Mouse (Mus musculus) heart, adult 2 months (tissue): ENCODE measurements around the gene Mtmr4. TPM values are rescaled to one million over a fixed set of nuclear protein-coding genes. Genes with fewer than 3 reads are reported as not detected.

ENCODE experiments used
- DNase-seq, 2 experiments: peaks; one replicate each; pipeline ENCODE4 v3.0.0; 2021
- H3K27ac ChIP-seq: fragments of 200-600 bp; 2 replicates; pipeline ENCODE4 v1.8.1; 2022
- H3K27me3 ChIP-seq: fragments of 200-500 bp; 2 replicates; pipeline ENCODE4 v1.6.1; 2012; ENCODE audit warnings: mild to moderate bottlenecking, low read length, inconsistent platforms, mixed read lengths; ENCODE audit not compliant: control insufficient read depth, insufficient read depth
- H3K36me3 ChIP-seq: fragments of 200-500 bp; 2 replicates; pipeline ENCODE4 v1.6.1; 2012; ENCODE audit warnings: low read length, inconsistent platforms; ENCODE audit not compliant: control insufficient read depth, insufficient read depth
- H3K4me1 ChIP-seq: fragments of 200-500 bp; 2 replicates; pipeline ENCODE4 v1.6.1; 2011; ENCODE audit warnings: low read length; ENCODE audit not compliant: control insufficient read depth, insufficient read depth
- H3K4me3 ChIP-seq: fragments of 200-600 bp; 2 replicates; pipeline ENCODE4 v1.8.1; 2022
- H3K79me2 ChIP-seq: fragments of 200-500 bp; replicated peaks from 2 replicates; pipeline ENCODE4 v1.6.1; 2012; ENCODE audit warnings: mild to moderate bottlenecking, inconsistent platforms, low read length, moderate library complexity, mixed read lengths; ENCODE audit not compliant: control insufficient read depth, insufficient read depth
- H3K9ac ChIP-seq: fragments of 200-500 bp; 2 replicates; pipeline ENCODE4 v1.6.1; 2012; ENCODE audit warnings: low read depth, mild to moderate bottlenecking, control low read depth, inconsistent platforms, low read length, mixed read lengths
- CTCF ChIP-seq: fragments of 200-600 bp; IDR thresholded peaks from 2 replicates; pipeline ENCODE4 v1.8.1; 2022; ENCODE audit warnings: antibody characterized with exemption, mild to moderate bottlenecking, moderate library complexity
- EP300 ChIP-seq: fragments of 200-500 bp; IDR thresholded peaks from 2 replicates; pipeline ENCODE4 v1.6.1; 2011; ENCODE audit warnings: low read depth, low read length, control low read depth; ENCODE audit not compliant: insufficient read depth
- POLR2A ChIP-seq: fragments of 200-500 bp; IDR thresholded peaks from 2 replicates; pipeline ENCODE4 v1.6.1; 2011; ENCODE audit warnings: mild to moderate bottlenecking, low read depth, low read length, control low read depth; ENCODE audit not compliant: insufficient read depth
- whole genome bisulfite sequencing: fragments of 180-500 bp; shearing (Covaris S2); methylation state at CpG from one replicate; pipeline ENCODE4 v1.1.7; 2018; 5-methylcytosine and 5-hydroxymethylcytosine counted together
- intact Hi-C: fragments of 180-260 bp; cut with DNase I; formaldehyde crosslinking; loops from one replicate; pipeline ENCODE4 v1.15.1; 2025
- polyA plus RNA-seq: library from polyadenylated mRNA; depleted of rRNA; stranded (reverse); fragments of >200 nt; gene quantifications from 2 replicates; pipeline ENCODE4 v1.2.3, GENCODE M21; 2012
- total RNA-seq, 2 experiments: library from RNA; stranded (reverse); gene quantifications; 2 replicates each; pipeline ENCODE4 v1.2.3; 2021

Mtmr4 gene
- total and polyA plus RNA-seq, 3 experiments = 7.9 to 27.8 (median 24.7) TPM

DNA sequence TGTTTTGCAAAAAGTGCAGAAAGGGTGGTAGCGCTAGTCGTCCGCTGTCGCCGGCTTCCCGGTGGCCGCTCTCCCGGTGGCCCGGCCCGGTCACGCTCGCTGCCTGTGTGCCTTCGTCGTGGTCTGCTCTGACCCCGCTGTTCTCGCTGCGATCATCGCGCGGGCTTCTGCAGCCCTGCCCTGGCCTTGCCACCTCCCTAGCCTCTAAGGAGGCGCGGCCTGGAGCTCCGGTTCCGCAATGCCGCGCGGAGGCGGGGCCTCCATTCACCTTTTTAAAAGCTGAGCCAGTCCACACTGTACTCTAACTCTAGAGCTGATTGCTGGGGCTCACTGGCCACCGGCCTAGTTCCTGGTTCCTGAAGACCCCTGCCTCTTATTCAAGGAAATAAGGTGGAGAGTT is 47.2 kb downstream of the Mtmr4 start:
- under 1% methylated on average over 29 of the region's 29 CpGs for WGBS
- peak; percentile 74 to 76 for DNase-seq
- H3K27me3 ChIP-seq = no peaks in the 10 kb centered on the region
- peak overlapping the region; percentile 52 for H3K4me3 ChIP-seq
- no peaks in the 10 kb centered on the region; the same call in 1 of the 2 replicates for H3K4me1 ChIP-seq
- TF ChIP-seq CTCF (no peak), EP300 (no peak), POLR2A (peak; percentile 75)
- peak overlapping the region; percentile 98 for H3K9ac ChIP-seq
- no peaks in the 10 kb centered on the region for H3K36me3 ChIP-seq
- H3K79me2 ChIP-seq = no peaks in the 10 kb centered on the region
- peak overlapping the region; percentile 83 for H3K27ac ChIP-seq
- intact Hi-C loops = no loop called here

DNA sequence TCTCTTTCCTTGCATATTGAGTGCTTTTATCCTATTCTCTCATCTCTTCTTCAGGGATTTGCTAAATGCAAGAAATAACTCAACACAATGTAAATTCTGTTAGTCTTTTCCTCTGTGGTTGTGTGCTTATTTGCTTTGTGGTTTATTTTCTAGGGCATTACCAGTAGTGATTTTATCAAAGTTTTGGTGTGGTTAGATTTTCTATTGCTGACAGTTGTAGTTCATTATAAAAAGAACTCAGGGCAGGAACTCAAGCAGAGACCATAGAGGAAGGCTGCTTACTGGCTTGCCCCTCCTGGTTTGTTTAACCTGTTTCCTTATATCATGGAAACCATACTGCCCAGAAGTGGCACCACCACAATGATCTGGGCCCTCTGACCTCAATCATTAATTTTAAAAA is 50.9 kb downstream of the Mtmr4 start:
- no peaks in the 10 kb centered on the region; the same call in 1 of the 2 replicates for H3K4me1 ChIP-seq
- no peak overlapping the region for H3K9ac ChIP-seq
- H3K4me3 ChIP-seq = no peak overlapping the region
- H3K27ac ChIP-seq = no peak overlapping the region
- TF ChIP-seq CTCF (no peak), EP300 (no peak), POLR2A (no peak)
- intact Hi-C loops = no loop called here
- H3K36me3 ChIP-seq = no peaks in the 10 kb centered on the region
- H3K27me3 ChIP-seq = no peaks in the 10 kb centered on the region
- DNase-seq = no peak
- no peaks in the 10 kb centered on the region for H3K79me2 ChIP-seq

DNA sequence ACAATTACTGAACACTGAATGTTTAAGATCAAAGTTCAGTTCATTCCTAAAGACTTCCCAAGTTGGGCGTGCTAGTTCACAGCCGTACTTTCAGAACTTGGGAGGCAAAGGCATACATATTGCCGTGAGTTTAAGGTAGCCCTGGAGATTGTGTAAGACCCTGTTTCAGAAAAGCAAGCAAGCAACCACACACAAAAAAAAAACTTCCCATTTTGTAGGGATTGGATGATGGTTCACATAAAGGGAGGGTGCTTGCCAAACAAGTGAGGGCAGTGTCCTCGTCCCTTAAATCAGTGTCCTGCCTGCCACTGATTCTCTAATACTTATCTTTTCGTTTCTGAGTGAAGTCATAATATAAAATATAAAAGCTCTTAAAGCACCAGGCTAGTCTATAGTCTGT is 62.7 kb downstream of the Mtmr4 start:
- intact Hi-C loops = no loop called here
- no peak for DNase-seq
- H3K4me1 ChIP-seq = no peaks in the 10 kb centered on the region
- H3K27me3 ChIP-seq = no peaks in the 10 kb centered on the region
- no peak for TF ChIP-seq CTCF
- no peak for TF ChIP-seq EP300
- no peak for TF ChIP-seq POLR2A
- no peaks in the 10 kb centered on the region for H3K79me2 ChIP-seq
- 74% methylated on average over 5 of the region's 5 CpGs for WGBS
- no peak overlapping the region for H3K9ac ChIP-seq
- no peak overlapping the region for H3K4me3 ChIP-seq
- H3K27ac ChIP-seq = no peak overlapping the region
- H3K36me3 ChIP-seq = no peaks in the 10 kb centered on the region

DNA sequence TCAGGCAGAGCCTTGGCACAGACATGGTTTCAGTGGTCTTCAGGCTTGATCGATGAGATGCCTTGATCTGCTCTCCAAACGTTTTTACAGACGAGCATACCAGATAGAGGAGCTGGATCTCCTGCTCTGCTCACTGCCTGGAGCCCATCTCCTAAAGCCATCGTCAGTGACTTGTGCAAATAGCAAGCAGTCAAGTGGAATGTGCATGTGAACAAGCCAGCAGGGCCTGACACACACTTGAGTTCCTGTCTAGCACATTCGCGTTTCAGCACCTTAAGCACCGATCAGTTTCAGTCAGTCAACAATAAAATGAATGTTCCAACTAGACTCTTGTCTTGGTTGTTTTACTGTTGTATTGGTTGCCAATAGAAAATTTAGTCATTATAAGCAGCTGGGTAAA is 67.3 kb downstream of the Mtmr4 start:
- Histone ChIP-seq H3K36me3 (no peaks in the 10 kb centered on the region), H3K4me1 (no peaks in the 10 kb centered on the region), H3K9ac (no peak overlapping the region), H3K27ac (no peak overlapping the region), H3K27me3 (no peaks in the 10 kb centered on the region), H3K4me3 (no peak overlapping the region), H3K79me2 (no peaks in the 10 kb centered on the region)
- no peak for TF ChIP-seq EP300
- TF ChIP-seq CTCF = no peak
- no peak for TF ChIP-seq POLR2A
- intact Hi-C loops = no loop called here
- DNase-seq = no peak
- 56% methylated on average over 7 of the region's 7 CpGs for WGBS

DNA sequence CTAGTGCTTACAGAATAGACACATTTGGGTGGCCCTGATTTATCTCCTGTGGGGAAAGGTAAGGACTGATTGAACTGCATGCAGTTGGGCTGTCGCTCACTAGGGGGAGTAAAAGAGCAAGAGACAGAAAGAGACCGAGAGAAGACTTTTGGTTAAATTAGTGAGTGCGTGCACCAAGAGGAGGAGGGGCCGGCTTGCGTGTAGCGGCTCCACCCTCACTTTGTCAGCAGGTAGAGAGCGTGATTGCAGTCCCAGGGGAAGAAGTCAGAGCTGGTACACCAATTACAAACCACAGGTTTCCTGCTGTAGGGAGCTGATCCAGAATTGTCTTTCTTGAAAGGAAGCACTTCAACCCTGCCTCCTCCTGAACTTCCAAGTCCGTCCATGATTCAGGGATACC is 70.4 kb downstream of the Mtmr4 start, which contains the start of gene Rnf43:
Gene Rnf43, plus strand, starts transcription at position 316 of the 400 bp plus-strand sequence.
- peak; percentile 76 to 82 for DNase-seq
- H3K27me3 ChIP-seq = no peaks in the 10 kb centered on the region
- peak within 1 kb of the TSS; percentile 45 for H3K4me3 ChIP-seq
- H3K4me1 ChIP-seq = no peaks in the 10 kb centered on the region
- no peak within 1 kb of the TSS for H3K27ac ChIP-seq
- WGBS = under 1% methylated on average over 8 of the region's 8 CpGs
- H3K9ac ChIP-seq = peak within 1 kb of the TSS; percentile 12
- no peaks in the 10 kb centered on the region for H3K79me2 ChIP-seq
- H3K36me3 ChIP-seq = no peaks in the 10 kb centered on the region
- intact Hi-C loops = loop anchor here (1.0 kb wide), 2 partner anchors 109 to 155 kb away; no protein-coding TSS in a partner anchor
- TF ChIP-seq EP300 = no peak
- peak; percentile 95 for TF ChIP-seq CTCF

DNA sequence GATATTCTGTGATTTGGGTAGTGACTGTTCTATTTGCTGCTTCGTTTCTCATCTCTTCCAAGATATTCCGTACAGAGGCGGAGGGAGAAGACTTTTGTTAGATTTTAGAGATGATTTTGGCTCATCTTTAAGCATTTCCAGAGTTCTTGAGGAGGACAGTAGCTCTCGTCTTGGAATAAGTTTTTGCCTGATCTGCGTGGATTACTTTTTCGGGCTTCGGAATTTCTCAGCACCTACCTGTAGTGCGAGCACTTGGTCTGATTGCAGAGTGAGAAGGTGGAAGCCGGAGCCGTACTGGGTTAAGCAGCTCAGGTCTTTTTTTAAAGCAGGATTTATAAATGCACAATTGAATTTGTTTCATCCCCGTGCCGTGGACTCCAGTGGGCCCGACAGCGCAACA is 70.9 kb downstream of the Mtmr4 start:
- Histone ChIP-seq H3K27me3 (no peaks in the 10 kb centered on the region), H3K4me3 (peak overlapping the region; percentile 45), H3K27ac (no peak overlapping the region), H3K9ac (peak overlapping the region; percentile 12; the same call in 1 of the 2 replicates), H3K4me1 (no peaks in the 10 kb centered on the region), H3K79me2 (no peaks in the 10 kb centered on the region), H3K36me3 (no peaks in the 10 kb centered on the region)
- WGBS = 21% methylated on average over 14 of the region's 14 CpGs
- DNase-seq = no peak
- intact Hi-C loops = loop anchor here (1.0 kb wide), 2 partner anchors 108 to 154 kb away; no protein-coding TSS in a partner anchor
- TF ChIP-seq EP300 (no peak), CTCF (no peak), POLR2A (no peak)

DNA sequence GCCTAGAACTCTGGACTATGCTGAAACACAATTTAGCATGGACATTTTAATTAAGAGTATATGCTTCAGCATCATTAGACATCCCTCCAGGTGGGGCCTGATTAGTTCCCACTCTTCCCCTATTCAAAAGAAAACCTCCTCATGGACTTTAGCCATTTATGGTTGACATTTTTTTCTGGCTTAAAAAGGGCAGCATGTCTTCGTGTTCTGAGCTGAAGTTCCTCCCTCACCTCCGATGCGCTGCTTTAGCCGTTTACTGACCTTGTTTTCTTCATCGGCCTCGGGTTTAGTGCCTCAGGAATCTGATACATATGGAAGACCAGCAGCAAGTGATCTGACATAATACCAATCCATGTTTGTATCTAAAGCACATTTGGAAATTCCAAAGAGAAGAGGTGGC is 72.0 kb downstream of the Mtmr4 start:
- Histone ChIP-seq H3K27ac (no peak overlapping the region), H3K79me2 (no peaks in the 10 kb centered on the region), H3K9ac (no peak overlapping the region), H3K4me3 (no peak overlapping the region), H3K36me3 (no peaks in the 10 kb centered on the region), H3K4me1 (no peaks in the 10 kb centered on the region), H3K27me3 (no peaks in the 10 kb centered on the region)
- intact Hi-C loops = no loop called here
- no peak for DNase-seq
- 82% methylated on average over 6 of the region's 6 CpGs for WGBS
- no peak for TF ChIP-seq CTCF
